12 mouse cellular contexts compared by ENCODE assay signal in the genomic region with DNA sequence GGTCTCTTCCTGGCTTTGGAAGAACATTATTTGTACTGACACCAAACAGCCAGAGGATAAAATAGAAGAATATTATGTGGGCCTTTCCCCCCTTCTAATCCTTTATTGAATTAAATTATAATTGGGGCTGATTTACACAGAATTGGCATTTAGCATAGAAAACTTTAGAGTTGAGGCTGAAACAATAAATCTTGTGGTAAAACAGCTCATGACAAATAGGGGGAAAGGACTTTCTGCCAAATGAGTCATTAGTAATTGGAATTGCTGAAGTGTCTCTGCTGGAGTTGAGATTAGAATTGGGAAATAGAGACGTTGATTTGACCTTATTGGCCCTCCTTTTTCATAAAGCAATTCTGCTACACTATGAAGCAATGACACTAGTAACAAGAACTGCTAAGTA.
"Had no signal": no experiment of that assay in that cellular context is flagged by ENCODE, and none has a peak within 500 bp of the region (broad histone marks: within the 10 kb centered on the region; RNA-seq: fewer than 3 reads in every experiment).

No protein-coding gene starts in this region.

- DNase-seq: retina, postnatal 1 day; right cerebral cortex, adult 18-20 months; right cerebral cortex, postnatal 14 days; right cerebral cortex, postnatal 25 days; right cerebral cortex, postnatal 4 days; spleen, adult 18-20 months; thymus, adult 18-20 months; thymus, adult 2 months; thymus, postnatal 14 days; thymus, postnatal 25 days; thymus, postnatal 36 days; thymus, postnatal 4 days had no signal
